Mouse (Mus musculus) T-helper 2 cell (primary cell): ENCODE results near the gene Yipf4.

Experiments
- in situ Hi-C: fragments of 300-600 bp; cut with MboI, MseI; formaldehyde crosslinking; loops from one replicate; pipeline ENCODE4 v1.15.1; 2025; ENCODE audit warnings: high pct_unique_total_duplicates

Gene Yipf4

DNA sequence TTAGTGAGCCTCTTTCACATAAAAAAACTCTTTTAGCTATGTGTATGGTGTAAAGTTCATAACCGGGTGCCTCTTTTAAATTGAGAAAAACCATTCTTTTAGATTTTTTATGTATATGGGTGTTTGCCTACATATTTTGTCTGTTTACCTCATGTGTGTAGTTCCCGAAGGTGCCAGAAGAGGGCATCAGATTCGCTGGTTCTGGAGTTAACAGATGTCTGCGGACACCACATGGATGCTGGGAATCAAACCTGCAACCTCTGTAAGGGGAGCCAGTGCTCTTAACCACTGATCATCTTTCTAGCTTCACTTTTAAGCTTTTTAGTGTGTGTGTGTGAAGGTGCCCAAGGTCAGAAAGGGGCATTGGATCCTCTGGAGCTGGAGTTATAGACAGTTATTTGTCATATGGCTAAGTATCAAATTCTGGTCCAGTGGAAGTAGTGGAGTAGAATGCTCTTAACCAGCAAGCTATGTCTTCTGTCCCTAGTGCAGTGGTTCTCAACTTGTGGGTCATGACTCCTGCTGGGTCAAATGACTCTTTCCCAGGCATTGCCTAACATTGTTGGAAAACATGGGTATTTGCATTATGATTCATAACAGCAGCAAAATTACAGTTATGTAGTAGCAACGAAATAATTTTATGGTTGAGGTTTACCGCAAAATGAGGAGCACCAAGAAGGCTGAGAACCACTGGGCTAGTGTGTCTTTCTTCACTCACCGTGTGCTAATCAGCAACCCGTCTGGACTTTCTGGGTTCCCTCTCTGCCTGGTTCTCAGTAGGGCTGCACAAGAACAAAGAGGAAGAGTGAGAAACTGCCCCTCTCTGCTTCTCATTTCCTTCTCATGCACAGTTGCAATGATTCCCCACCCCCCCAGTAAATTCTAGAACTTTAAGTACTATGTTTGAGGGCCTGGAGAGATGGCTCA, 33.8 kb downstream of the Yipf4 start:
- in situ Hi-C loops, result loop anchor here (10.0 kb wide), 1 partner anchor 1688 kb away; the partner anchor contains the start of gene Ypel5

DNA sequence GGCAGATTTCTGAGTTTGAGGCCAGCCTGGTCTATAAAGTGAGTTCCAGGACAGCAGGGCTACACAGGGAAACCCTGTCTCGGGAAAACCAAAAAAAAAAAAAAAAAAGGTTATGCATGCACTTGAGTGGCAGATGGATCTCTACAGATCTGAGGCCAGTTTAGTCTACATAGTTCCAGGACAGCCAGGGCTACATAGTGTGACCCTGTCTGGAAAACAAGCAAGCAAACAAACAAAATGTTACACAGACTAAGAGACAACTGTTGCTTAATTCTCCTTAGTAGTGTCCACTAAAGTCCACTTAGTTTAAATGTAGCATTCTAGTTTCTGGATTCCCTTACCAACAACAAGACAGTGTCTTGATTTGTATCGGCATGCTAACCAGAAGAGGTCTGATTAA, 36.8 kb downstream of the Yipf4 start:
- in situ Hi-C loops, result loop anchor here (10.0 kb wide), 1 partner anchor 1691 kb away; the partner anchor contains the start of gene Ypel5

DNA sequence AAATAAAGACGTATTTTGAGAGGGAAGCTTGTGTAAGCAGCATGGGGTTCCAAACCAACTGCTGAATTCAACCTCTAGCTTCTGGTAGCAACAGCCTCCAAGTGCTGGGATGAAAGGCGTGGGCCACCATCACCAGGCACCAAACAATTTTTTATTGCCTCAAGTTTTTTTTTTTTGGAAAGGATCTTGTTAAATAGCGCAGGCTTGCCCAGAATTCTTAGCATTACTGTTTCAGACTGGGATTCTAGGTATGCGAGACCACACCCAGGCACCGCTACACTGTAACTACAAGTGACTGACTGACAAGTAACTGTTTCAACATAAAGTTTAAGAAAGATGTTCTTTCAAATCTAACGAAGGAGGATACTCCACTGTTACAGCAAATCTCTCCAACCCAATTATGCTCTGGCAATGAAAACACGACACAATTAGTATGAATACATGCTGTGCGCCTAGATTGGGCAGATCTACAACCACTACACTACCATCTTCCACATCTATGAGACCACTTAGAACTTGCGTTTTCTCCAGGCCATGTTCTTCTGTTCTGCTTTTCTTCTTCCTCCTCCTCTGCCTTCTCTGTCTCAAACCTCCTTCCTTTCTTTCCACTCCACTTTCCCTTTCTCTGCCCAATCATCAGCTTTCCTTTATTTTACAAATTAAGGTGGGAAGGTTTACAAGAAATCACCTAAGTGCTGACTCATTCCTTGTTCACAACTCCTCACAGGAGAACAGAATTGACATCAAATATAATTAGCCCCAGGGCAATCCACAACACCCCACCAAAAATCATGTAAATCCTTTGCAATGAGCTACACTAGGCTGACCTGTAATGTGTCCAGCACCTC, 37.7 kb downstream of the Yipf4 start:
- in situ Hi-C loops, result loop anchor here (10.0 kb wide), 1 partner anchor 1692 kb away; the partner anchor contains the start of gene Ypel5

DNA sequence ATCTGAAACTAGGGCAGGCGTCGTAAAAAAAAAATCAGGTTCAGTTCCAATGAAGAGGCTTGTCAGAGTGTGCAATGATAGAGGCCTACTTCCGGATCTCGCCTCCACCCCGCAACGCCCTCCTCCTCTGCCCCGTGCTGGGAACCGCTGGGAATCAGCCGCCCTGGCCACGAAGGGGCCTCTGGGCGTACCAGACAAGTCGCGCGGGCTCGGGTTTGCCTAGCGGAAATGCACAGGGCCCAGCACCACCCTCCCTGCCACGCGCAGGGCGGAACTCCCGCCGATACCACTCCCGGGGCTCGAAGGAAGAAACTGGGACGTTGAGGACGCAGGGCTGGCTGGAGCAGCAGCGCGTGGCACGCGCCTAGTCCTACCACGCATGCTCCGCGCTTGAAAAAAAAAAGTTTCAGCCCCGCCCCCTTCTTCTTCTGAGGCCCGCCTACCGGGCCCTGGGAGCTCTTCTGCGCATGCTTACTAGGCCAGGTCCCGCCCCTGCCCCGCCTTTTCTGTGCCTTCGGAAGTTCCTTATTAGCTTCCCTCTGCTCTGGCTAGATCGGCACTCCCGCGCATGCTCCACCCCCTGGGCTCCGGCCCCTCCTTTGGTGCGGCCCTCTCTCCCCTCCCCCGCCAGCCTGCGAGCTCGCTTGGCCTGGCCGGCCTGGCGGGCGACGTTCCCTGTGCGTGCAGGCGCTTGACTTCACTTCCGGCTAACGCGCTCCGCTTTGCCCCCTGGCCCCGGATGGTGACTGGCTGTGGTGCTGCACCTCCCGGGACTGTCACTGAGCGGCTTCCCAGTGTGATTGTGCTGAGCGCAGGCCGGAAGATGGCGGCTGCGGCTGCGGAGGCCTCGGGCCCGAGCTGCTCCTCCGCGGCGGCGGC, 38.7 kb downstream of the Yipf4 start, which contains the start of gene Birc6:
Gene Birc6 (plus strand): TSS at position 567 of the 879 bp plus-strand sequence.
- in situ Hi-C loops, result loop anchor here (10.0 kb wide), 1 partner anchor 1693 kb away; the partner anchor contains the start of gene Ypel5

DNA sequence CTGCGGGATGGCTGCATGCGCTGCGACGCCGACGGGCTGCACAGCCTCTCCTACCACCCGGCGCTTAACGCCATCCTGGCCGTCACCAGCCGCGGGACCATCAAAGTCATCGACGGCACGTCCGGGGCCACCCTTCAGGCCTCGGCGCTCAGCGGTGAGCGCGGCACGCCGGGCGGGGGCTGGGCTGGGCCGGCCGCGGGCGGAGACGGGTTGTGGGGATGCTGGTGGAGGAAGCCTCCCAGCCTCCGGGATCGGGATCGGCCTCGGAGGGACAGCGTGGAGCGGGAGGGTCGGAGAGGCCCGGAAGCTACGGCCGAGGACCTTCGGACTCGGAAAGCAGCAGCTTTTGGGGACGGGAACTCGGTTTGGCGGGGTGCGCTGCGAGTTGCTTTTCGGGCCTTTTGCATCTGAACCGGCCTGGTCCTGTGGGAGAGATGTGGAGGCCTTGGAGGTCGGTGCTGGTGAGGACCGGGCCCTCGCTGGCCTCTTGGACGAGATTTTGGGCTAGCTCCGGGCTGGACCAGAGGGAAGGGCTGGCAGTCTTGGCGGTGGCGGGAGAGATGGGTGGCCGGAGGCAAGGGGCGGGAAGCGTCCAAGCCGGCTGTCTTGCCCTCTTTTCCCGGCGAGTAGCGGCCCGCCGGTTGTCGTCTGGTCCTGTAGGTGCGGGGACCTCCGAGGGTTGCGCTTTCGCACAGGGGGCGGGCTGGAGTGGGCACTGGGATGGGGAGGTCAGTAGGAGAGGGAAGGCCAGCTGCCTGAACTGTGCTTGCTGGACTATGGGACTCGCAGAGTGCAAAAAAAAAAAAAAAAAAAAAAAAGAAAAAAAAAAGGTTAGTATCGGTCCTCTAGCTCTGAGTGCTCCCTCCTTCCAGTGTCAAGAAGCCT, 39.6 kb downstream of the Yipf4 start:
- in situ Hi-C loops, result loop anchor here (10.0 kb wide), 1 partner anchor 1694 kb away; the partner anchor contains the start of gene Ypel5

DNA sequence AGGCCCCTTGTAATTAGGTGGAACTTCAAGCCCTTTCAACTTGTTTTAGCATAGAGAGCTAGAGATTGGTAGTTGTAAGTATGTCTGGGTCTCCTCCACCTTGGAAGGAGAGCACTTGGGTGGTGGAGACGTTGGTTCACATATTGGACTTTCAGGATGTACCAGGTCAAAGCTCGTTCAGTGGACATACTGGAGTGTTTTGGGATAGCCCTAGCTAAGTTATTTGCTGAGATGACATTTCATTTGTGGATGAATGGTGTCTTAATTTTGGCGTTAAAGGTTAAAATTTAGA, 40.2 kb downstream of the Yipf4 start:
- in situ Hi-C loops, result loop anchor here (10.0 kb wide), 1 partner anchor 1695 kb away; the partner anchor contains the start of gene Ypel5

DNA sequence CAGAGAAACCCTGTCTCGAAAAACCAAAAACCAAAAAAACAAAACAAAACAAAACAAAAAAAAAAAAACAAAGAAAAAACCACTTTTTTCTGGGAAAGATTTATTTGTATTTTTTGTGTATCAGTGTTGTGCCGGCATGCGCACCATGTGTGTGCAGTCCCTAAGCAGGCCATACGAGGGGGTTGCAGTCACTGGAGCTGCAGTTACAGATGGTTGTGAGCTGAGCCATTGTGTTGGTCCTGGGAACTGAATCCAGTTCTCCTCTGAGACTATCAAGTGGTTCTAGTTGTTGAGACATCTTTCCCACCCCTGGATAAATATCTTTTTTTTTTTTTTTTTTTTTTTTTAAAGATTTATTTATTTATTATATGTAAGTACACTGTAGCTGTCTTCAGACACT, 45.7 kb downstream of the Yipf4 start:
- in situ Hi-C loops, result no loop called here

DNA sequence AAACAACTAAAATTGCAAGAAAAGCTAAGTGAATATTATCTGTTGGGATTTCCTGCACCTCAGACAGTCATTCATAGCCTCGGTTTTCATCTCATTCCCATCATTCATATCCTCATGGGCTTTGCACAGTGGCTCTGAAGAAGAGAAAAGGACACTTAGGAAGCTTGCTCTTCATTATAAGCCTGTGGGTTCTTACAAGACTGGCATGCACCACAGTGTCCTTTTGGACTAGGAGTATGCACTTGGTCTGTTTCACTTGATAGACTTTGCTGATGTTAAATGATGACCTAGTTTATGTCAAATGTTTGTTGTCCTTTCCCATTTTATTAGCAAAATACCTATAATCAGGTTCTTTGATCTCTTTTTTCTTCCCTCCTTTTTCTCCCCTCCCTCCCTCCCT, 48.2 kb downstream of the Yipf4 start:
- in situ Hi-C loops, result no loop called here

DNA sequence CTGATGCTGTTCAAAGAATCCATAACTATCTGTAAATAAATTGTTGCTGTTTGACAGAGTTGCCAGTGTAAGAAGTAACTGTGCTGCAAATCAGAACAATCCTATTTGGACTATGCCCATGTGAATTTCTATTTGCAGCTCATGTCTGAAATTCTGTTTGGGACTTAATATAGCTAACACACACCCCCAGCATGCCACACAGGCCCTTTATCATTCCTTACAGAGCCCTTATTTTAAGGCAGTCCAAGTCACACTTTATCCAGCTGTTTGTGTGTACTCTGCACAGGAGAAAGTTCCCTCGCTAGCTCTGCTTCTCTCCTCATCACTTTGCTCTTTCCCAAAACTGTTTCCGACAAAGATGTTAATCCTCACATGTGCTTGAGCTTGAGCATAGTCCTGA, 54.3 kb downstream of the Yipf4 start:
- in situ Hi-C loops, result no loop called here
